Mouse (Mus musculus) megakaryocyte, embryonic 14.5 days (primary cell): ENCODE measurements around the gene Csmd2.

Experiments used
- FLI1 ChIP-seq: IDR thresholded peaks from 2 replicates; pipeline ENCODE4 v1.6.1; 2012; ENCODE audit warnings: low read length, inconsistent platforms, mixed read lengths
- GATA1 ChIP-seq: IDR thresholded peaks from 3 replicates; pipeline ENCODE4 v1.6.1; 2012; ENCODE audit warnings: mixed read lengths, low read length, inconsistent platforms, borderline replicate concordance

DNA sequence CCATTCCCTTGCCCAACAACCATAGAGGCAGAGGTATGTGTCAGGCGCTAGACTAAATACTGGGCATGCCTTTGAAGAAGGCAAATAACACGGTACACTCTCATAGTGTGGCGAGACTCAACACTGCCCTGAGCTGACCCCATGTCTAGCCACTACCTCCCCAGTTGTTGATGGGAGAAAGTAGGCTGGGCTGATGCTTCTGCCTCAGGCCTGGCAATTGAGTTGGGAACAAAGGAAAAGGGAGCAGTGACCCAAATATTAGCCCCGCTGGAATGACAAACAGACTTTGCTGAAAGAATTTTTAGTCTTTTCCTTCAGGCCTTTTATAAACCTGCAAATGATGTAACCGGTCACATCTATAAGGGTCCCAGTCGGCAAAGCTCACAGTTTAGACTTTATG, 393.7 kb downstream of the Csmd2 start:
- no peak for TF ChIP-seq FLI1
- TF ChIP-seq GATA1: no peak
